Mouse (Mus musculus): ENCODE results near the gene Cdk5rap3.

Cdk5rap3 gene

DNA sequence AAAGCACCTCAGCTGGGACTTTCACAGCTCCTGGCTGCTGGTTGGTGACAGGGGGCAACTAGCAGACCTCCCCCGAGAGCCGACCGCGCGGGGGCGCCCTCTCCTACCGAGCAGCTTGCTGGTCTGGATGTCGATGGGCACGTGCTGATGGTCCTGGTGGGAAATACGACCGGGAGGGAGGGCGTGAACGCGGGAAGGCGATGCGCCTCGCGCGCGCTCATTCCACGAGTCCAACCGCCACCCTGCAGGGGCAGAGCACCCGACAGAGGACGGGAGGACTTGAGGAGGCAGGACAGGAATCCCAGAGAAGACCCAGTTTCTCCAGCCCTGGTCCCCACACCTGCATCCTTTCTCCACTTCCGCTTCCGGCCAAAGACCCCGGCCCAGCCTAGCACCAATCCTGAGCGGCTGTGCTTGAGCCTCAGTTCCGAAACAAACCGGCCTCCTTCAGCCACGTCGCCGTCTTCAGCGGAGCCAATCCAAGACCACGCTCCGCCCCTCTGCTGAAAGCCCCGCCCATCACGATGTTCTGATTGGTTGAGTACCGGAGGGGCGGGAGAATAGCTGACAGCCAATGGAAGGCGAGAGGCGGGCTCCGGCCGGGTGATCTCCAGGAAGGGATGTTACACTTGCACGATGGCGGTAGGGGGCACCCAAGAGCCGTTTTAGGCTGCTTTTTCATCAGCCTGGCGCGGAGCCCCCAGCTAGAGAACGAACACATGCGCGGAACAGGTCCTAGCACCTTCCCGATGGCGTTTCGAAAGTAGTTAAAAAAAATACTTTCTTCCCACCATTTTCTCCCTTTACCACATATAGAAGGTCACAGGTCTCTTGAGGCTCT is at the start of gene Cdk5rap3:
Gene Cdk5rap3 (minus strand): TSS at position 453 of the 841 bp plus-strand sequence.
- peak; percentile 99 for DNase-seq (ENCODE audit: low spot score)

- peak; percentile 76 for DNase-seq (ENCODE audit: low spot score)
Observed at GRCm38 (mm10) chr11:96963580-96963979, 47.3 kb upstream of the Cdk5rap3 start.

- DNase-seq (ENCODE audit: low spot score): no peak
Observed at GRCm38 (mm10) chr11:96957061-96957805, 40.9 kb upstream of the Cdk5rap3 start.

DNA sequence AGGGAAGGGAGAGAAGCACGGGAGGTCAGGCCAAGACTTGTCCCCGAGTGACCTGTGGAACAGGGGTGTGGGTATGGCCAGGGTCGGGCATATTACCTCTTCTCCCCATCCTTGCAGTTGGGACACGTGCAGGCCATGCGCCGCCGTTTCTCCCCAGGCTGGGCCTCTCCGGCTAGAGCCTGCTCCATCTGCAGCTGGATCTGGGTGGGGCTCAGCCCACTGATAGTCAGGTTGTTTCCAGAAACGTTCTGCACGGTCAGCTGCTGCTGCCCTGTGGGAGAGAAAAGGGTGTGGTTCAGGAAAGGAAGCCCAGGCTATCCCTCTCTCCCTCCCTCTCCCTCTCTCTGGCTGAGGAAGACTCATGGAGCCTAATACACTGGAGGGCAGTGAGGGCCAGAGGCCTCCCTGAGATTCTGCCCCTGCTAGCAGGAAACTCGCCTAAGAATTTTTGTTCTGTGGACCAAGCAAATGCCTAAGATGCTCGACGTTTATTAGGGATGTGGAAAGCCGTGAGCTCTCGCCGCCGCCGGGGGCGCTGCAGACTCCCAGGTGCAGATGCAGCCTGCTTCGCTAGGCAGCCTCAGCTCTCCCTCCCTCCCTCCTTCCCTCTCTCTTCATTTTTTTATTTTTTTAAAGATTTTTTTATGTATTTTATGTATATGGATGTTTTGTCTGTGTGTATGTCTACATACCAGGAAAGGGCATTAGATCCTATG is 39.9 kb upstream of the Cdk5rap3 start:
- no peak for DNase-seq (ENCODE audit: low spot score)

- DNase-seq (ENCODE audit: low spot score): no peak
Observed at GRCm38 (mm10) chr11:96955094-96955493, 38.8 kb upstream of the Cdk5rap3 start.

GRCm38 (mm10) chr11:96952896-96953295 is 36.6 kb upstream of the Cdk5rap3 start:
- DNase-seq (ENCODE audit: low spot score): no peak

DNA sequence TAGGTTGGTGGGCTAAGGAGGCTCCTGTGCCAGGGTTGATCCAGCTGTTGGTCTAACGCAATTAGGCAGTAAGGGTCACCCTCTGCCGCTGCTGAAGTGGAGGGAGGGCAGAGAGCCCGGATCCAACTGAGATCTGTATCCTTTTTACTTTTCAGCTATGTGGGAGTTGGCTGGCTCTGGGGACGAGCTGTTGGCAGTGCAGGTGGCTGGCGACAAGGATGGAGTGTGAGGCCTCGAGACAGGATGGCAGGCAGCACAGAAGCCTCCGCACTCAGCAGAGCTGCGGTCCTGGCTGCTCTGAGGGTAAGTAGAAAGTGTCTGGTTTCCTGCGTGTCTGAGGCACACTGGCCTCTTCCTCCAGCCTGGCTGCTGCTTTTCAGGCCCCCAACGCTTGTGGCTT is 36.1 kb upstream of the Cdk5rap3 start:
- no peak for DNase-seq (ENCODE audit: low spot score)

DNA sequence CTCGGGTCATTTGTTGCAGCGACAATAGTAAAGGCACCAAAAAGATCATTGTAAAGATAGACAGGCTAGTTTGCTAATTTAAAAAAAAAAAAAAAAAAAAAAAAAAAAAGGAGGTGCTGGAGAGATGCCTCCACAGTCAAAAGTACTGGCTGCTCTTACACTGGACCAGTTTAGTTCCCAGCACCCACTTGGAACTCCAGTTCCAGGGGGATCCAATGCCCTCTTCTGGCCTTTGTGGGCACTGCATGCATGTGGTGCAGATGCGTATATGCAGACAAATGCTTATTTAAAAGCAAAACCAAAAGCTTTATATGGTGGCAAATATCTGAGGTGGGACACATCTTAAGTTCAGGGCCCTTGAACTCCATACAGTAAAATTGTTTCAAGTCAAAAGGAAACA is 34.5 kb upstream of the Cdk5rap3 start:
- DNase-seq (ENCODE audit: low spot score): peak; percentile 34

- DNase-seq (ENCODE audit: low spot score): no peak
Observed at GRCm38 (mm10) chr11:96947849-96948248, 31.6 kb upstream of the Cdk5rap3 start.

- DNase-seq (ENCODE audit: low spot score): no peak
Observed at GRCm38 (mm10) chr11:96946498-96946897, 30.2 kb upstream of the Cdk5rap3 start.

DNA sequence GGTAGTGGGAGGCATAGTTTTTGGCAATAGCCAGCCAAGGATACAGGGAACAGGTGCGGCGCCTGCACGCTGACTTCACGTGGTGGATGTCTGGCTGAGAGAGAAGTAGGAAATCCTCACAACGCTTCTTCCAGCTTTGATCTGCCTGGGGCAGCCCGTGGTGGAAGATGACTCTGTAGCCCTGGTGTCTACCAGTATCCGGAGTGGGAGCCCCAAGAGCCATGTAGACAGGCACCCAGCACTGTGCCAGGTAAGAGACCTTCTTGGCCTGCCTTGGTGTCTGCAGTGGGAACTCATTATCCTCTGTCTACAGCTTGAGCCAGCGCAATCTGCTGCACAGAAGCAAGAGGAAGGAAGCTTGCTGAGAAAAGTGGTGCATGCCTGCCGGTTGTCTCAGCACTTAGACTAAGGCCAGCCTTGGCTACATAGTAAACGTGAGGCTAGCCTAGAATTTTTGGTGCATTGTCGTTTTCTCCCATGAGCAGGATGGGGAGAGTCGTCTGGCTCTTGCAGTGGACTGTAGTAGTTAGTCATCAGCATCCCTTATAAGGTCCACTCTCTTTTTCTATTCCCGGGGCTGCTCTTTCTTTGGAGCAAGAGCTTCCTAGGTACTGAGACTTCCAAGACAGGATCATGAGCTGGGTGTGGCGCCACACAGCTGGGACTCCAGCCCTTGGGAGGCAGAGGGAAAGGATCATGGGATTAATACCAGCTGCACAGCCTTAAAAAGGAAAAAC is 28.7 kb upstream of the Cdk5rap3 start:
- peak; percentile 35 for DNase-seq (ENCODE audit: low spot score)

DNA sequence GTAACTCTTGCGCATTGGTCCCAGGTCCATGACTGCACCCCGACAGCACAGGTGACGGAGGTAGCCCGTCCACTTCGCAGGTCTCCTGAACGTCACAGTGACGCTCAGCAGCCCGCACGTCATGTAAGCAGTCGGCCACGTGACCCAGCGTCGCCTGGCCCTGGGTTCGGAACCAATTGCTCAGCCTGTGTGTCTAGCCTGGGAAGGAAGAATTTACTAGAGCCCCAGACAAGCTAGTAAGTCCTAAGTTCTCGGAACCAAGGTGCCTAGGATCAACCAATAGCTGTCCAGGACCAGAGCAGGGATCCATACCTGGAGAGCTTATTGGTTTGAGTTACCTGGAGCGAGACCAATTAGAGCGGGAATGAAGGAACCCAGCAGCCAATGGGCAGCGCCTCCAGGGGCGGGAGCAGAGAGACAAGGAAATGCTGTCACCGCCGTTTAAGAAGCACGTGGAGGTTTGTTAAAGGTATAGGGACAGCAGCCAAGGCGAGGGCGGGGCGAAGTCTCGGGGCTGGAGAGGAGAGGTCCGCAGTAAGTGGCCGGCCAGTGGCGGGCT is 27.5 kb upstream of the Cdk5rap3 start, which contains the start of gene Pnpo:
Gene Pnpo (minus strand): TSS at position 241 of the 559 bp plus-strand sequence.
- peak; percentile 94 for DNase-seq (ENCODE audit: low spot score)

DNA sequence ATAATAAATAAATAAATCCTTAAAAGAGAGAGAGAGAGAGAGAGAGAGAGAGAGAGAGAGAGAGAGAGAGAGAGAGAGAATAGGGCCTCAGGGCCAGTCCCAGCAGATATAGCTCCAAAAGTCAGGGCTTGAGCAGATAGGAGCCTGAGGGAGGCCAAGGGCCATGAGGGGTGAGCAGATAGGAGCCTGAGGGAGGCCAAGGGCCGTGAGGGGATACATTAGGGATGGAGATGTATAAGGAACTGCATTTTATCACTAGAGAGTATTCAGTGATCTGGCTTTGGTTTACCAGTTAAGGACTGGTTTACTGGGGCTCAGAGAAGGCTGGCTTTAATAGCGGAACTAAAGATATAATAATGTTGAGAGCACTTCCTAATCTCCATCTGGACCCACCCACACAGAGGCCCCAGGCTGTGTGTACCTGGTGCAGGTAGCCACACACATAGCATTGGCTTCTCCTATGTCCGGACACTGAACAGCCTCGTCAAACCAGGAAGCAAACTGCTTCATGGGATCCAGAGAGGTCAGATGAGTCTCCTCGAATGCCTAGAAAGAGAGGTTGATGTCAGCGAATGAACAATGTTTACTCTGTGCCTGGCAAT is 25.8 kb upstream of the Cdk5rap3 start:
- DNase-seq (ENCODE audit: low spot score): no peak

DNA sequence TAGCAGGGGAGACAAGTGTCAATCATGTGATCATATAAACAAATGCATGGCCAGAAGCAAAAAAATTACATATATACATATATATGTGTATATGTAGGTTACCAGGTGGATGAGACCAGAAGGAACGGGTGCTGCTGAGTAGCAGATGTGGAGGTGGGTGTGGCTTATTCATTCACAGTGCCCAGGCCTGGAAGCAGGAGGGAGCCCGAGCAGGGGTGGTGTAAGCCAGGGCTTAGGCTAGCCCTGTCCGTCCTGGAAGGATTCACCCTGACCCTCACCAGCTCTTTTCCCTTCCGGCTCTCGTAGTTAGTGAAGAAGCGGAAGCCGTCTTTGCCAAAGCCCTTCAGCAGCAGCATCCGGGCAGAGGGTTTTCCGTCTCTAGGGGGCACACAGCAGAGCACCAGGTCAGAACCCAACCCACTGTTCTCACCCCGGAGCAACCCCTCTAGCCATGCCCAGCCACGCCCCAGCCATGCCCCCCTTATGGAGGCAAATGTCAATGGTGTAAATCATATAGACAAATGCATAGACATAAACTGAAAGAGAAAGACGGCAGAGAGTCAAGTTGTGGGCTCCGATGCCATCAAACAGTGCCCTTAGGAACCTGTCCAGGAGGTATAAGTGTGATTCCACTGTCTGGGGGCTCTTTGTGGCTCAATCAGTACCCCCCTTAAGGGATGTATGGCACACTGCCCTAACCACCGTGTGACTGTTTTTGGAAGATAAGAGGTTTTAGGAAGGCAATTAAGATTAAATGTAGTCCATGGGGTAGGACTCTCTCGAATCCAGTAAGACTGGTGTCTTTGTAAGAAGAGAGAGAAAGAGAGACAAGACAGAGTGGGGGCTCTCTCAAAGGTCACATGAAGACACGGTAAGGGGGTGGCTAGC is 24.5 kb upstream of the Cdk5rap3 start:
- no peak for DNase-seq (ENCODE audit: low spot score)

DNA sequence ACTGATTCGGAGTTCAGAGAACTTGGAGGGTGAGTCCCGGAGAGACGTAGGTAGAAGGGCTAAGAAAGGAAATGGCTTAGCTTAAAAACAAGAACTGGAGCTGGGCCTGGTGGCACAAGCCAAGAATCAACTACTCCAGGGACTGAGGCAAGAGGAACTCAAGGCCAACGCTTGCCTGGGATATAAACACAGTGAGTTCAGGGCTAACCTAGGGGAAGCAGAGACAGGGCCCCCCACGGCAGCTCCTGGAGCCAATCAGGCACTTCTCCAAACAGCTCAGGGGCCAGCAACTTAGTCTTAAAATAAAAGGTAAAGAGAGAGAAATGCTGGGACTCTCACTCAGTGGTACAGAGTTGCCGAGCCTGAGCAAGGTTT is 22.1 kb upstream of the Cdk5rap3 start:
- no peak for DNase-seq (ENCODE audit: low spot score)

DNA sequence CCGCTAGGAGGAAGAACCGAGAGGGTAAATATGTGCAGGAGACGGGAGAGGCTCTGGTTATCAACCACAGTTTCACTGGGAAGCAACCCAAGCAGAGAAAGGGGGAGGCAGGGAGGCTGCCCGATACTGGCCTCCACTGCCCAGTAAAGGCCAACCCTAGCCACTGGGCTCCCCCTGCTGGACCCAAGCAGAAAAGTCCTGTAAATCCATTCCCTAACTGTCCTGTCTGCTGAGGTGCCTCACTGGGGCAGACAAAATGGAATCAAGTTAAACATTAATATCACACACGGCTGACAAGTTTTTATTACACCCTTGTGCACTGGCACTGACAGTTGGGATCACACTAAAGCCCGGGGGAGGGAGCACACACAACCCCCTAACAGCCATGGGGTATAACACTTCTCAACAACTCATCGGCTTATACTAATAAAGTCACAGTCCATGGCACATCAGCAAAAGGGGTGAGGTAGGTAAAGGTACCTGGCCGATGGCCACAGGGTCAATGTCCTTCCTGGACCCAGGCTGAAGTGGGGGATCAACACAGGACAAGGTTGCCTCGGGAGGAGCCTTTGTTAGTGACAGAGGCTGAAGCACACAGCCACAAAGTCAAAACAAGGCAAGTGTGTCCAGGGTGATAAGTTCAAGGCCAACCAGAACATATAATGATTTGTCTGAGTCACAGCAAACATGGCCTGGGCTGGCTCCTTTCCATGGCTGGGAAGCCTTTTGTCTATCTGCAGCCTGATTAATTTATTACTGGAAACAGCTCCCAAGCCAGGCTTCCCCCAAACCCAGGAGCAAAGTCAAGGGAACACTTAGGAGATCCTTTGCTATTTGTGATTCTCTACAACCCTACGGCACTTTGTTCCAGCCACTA is 21.5 kb upstream of the Cdk5rap3 start:
- DNase-seq (ENCODE audit: low spot score): no peak

DNA sequence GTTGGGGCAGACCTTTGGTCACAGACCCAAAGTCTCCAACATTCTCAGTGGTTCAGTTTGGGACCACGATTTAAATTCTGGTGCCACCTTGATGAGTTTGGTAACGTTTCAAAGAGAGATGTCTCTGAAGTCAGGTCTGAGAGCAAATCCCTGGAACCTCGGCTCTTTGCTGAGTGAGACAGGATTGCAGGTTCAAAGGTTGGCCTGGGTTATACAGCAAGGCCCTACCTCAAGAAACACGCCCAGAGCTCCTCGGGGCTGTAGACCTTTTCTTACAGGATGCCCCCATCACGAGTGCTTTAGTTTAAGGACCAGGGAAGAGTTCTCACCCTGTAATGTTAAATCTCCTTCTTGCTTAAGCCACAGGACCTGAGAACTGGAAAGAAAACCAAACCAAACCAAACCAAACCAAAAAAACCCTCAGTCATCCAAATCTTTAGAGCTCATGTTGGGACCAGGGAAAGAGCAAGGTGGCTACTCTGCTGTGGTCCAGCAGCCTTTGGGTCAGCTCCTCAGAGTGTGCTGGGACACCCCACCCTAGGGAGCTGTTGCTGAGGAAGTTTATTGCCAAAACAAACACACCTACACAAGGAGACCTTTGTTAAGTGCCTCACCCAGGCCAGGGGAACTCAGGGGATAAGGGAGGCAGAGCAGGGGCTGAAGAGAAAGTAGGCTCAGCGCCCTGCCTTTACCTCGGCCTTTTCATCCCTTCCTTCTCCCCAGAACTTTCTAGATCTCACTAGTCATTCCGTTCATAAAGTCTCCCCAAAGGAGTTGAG is 19.8 kb upstream of the Cdk5rap3 start:
- no peak for DNase-seq (ENCODE audit: low spot score)

- peak; percentile 45 for DNase-seq (ENCODE audit: low spot score)
Observed at GRCm38 (mm10) chr11:96934921-96935356, 18.6 kb upstream of the Cdk5rap3 start.

Data from T-cell, adult 2 months (primary cell).